Mouse (Mus musculus): ENCODE data around the gene E330009J07Rik. TPM values are rescaled to one million over a fixed set of nuclear protein-coding genes. Genes with fewer than 3 reads are reported as not detected.

Gene E330009J07Rik
- polyA plus RNA-seq, 1 experiment from 2014 or later = 3.6 TPM

GRCm38 (mm10) chr6:40454436-40455041 is 18.6 kb upstream of the E330009J07Rik start:
- Histone ChIP-seq H3K4me3 (ENCODE audit: control insufficient read depth in 1 of 2, insufficient read depth in 1 of 2, low read depth in 1 of 2, low read length in 2 of 2) (no peak overlapping the region), H3K36me3 (ENCODE audit: control insufficient read depth, insufficient read depth, low read length) (no peaks in the 10 kb centered on the region), H3K9ac (ENCODE audit: low read length) (no peak overlapping the region), H3K4me1 (ENCODE audit: control insufficient read depth in 2 of 2, insufficient read depth in 2 of 2, low read length in 2 of 2) (no peaks in the 10 kb centered on the region), H3K4me2 (ENCODE audit: low read length) (no peak overlapping the region), H3K27me3 (ENCODE audit: control insufficient read depth, insufficient read depth, low read length) (no peaks in the 10 kb centered on the region), H3K27ac (replicated peaks in 1 of 2; ENCODE audit: control insufficient read depth in 1 of 2, insufficient read depth in 1 of 2, low read depth in 2 of 2, low read length in 2 of 2) (no peak overlapping the region), H3K9me3 (ENCODE audit: control insufficient read depth, low read length) (no peaks in the 10 kb centered on the region)
- 24% methylated on average over 7 of the region's 7 CpGs for WGBS
- ATAC-seq (ENCODE audit: insufficient number of reproducible peaks, insufficient read depth, low FRiP score, low read depth) = no peak

DNA sequence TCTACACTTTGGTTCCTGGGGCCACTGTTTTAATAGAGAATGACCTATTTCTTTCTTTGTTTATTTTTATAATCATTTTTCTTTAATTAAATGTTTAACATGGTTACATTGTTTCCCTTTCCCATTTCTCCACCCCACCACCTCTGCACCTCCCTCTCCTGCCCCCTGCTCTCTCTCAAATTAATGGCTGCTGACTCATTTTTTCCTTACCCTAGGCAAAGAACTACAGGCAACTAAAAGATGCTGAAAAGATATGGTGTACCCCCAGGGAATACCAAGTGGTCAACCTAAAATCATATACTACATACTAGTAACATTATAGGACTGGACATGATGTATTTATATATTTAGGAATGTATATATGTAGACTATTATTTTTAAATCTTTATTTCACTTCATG is 12.7 kb upstream of the E330009J07Rik start:
- no peak for ATAC-seq (ENCODE audit: insufficient number of reproducible peaks, insufficient read depth, low FRiP score, low read depth)
- H3K27me3 ChIP-seq (ENCODE audit: control insufficient read depth, insufficient read depth, low read length) = peaks cover 9% of the 10 kb centered on the region
- H3K4me2 ChIP-seq (ENCODE audit: low read length) = no peak overlapping the region
- no peak overlapping the region for H3K27ac ChIP-seq (replicated peaks in 1 of 2; ENCODE audit: control insufficient read depth in 1 of 2, insufficient read depth in 1 of 2, low read depth in 2 of 2, low read length in 2 of 2)
- H3K36me3 ChIP-seq (ENCODE audit: control insufficient read depth, insufficient read depth, low read length) = no peaks in the 10 kb centered on the region
- no peaks in the 10 kb centered on the region for H3K4me1 ChIP-seq (ENCODE audit: control insufficient read depth in 2 of 2, insufficient read depth in 2 of 2, low read length in 2 of 2)
- no peak overlapping the region for H3K4me3 ChIP-seq (ENCODE audit: control insufficient read depth in 1 of 2, insufficient read depth in 1 of 2, low read depth in 1 of 2, low read length in 2 of 2)
- H3K9me3 ChIP-seq (ENCODE audit: control insufficient read depth, low read length) = no peaks in the 10 kb centered on the region
- H3K9ac ChIP-seq (ENCODE audit: low read length) = no peak overlapping the region

DNA sequence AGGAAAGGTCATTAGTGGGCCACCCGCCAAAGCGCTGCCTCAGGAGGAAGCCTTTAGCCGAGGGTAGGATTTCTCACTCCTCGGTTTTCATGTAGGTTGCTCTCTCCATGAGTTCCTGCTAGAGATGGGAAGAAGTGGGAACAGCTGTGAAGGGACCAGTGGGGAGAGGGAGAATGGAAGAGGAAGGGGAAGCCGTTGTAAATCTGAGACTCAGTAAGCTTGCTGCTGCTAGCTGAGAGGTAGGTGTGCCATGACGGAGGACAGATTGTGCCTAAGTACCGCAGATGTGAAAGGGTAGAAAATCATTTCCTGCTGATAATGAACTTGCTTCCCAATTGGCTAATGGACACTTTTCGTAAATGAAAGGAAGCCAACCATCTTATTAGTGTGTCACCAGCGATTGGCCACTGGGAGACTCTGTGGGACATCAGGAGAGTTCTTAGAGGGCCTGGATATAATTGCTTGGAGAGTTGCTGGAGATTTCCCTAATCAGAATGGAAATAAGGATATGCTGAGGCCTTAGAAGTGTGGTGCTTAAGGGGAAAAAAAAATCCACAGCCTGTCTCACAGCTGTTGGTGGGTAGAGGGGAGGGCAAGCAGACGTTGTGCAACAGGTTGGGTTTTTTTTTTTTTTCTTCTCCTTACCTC is 7.5 kb upstream of the E330009J07Rik start:
- 21% methylated on average over 10 of the region's 10 CpGs for WGBS
- ATAC-seq (ENCODE audit: insufficient number of reproducible peaks, insufficient read depth, low FRiP score, low read depth) = no peak
- Histone ChIP-seq H3K9ac (ENCODE audit: low read length) (no peak overlapping the region), H3K4me1 (ENCODE audit: control insufficient read depth in 2 of 2, insufficient read depth in 2 of 2, low read length in 2 of 2) (0 out of 4 replicates have a peak, but pooled peaks cover 0 to 2% of the 10 kb centered on the region in 2 experiments), H3K4me3 (ENCODE audit: control insufficient read depth in 1 of 2, insufficient read depth in 1 of 2, low read depth in 1 of 2, low read length in 2 of 2) (no peak overlapping the region), H3K9me3 (ENCODE audit: control insufficient read depth, low read length) (no peaks in the 10 kb centered on the region), H3K36me3 (ENCODE audit: control insufficient read depth, insufficient read depth, low read length) (no peaks in the 10 kb centered on the region), H3K27ac (replicated peaks in 1 of 2; ENCODE audit: control insufficient read depth in 1 of 2, insufficient read depth in 1 of 2, low read depth in 2 of 2, low read length in 2 of 2) (no peak overlapping the region), H3K4me2 (ENCODE audit: low read length) (no peak overlapping the region), H3K27me3 (ENCODE audit: control insufficient read depth, insufficient read depth, low read length) (peaks cover 21% of the 10 kb centered on the region)

DNA sequence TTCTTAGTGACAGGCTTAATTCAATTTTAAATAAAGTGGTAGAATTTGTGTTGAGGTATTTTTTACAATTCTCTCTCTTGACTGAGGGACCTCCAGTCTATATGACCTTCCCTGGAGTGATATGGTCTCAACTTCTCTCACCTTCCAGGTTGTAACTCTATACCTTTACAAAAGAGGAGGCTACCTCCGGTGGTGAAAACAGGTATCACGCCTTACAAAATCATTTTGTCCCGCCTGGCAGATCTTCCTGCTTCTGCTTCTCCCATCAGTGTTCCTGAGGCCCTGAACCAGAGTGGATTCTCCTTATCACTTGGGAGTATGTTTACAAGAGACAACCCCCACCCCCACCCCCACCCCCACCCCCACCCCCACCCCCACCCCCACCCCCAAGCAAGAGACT is 5.8 kb upstream of the E330009J07Rik start:
- H3K9ac ChIP-seq (ENCODE audit: low read length) = no peak overlapping the region
- no peak overlapping the region for H3K27ac ChIP-seq (replicated peaks in 1 of 2; ENCODE audit: control insufficient read depth in 1 of 2, insufficient read depth in 1 of 2, low read depth in 2 of 2, low read length in 2 of 2)
- 30% methylated on average over 3 of the region's 3 CpGs for WGBS
- H3K36me3 ChIP-seq (ENCODE audit: control insufficient read depth, insufficient read depth, low read length) = no peaks in the 10 kb centered on the region
- no peak overlapping the region for H3K4me3 ChIP-seq (ENCODE audit: control insufficient read depth in 1 of 2, insufficient read depth in 1 of 2, low read depth in 1 of 2, low read length in 2 of 2)
- H3K27me3 ChIP-seq (ENCODE audit: control insufficient read depth, insufficient read depth, low read length) = peaks cover 28% of the 10 kb centered on the region
- H3K4me2 ChIP-seq (ENCODE audit: low read length) = no peak overlapping the region
- no peaks in the 10 kb centered on the region for H3K9me3 ChIP-seq (ENCODE audit: control insufficient read depth, low read length)
- H3K4me1 ChIP-seq (ENCODE audit: control insufficient read depth in 2 of 2, insufficient read depth in 2 of 2, low read length in 2 of 2) = 0 out of 4 replicates have a peak, but pooled peaks cover 0 to 2% of the 10 kb centered on the region in 2 experiments
- ATAC-seq (ENCODE audit: insufficient number of reproducible peaks, insufficient read depth, low FRiP score, low read depth) = no peak

GRCm38 (mm10) chr6:40441276-40441675 is 5.3 kb upstream of the E330009J07Rik start:
- Histone ChIP-seq H3K9me3 (ENCODE audit: control insufficient read depth, low read length) (no peaks in the 10 kb centered on the region), H3K9ac (ENCODE audit: low read length) (no peak overlapping the region), H3K36me3 (ENCODE audit: control insufficient read depth, insufficient read depth, low read length) (no peaks in the 10 kb centered on the region), H3K27me3 (ENCODE audit: control insufficient read depth, insufficient read depth, low read length) (peaks cover 29% of the 10 kb centered on the region), H3K27ac (replicated peaks in 1 of 2; ENCODE audit: control insufficient read depth in 1 of 2, insufficient read depth in 1 of 2, low read depth in 2 of 2, low read length in 2 of 2) (no peak overlapping the region), H3K4me2 (ENCODE audit: low read length) (no peak overlapping the region), H3K4me3 (ENCODE audit: control insufficient read depth in 1 of 2, insufficient read depth in 1 of 2, low read depth in 1 of 2, low read length in 2 of 2) (no peak overlapping the region), H3K4me1 (ENCODE audit: control insufficient read depth in 2 of 2, insufficient read depth in 2 of 2, low read length in 2 of 2) (0 out of 4 replicates have a peak, but pooled peaks cover 0 to 2% of the 10 kb centered on the region in 2 experiments)
- 57% methylated on average over 3 of the region's 3 CpGs for WGBS
- no peak for ATAC-seq (ENCODE audit: insufficient number of reproducible peaks, insufficient read depth, low FRiP score, low read depth)

GRCm38 (mm10) chr6:40439731-40440130 is 3.8 kb upstream of the E330009J07Rik start:
- Histone ChIP-seq H3K4me1 (ENCODE audit: control insufficient read depth in 2 of 2, insufficient read depth in 2 of 2, low read length in 2 of 2) (0 out of 4 replicates have a peak, but pooled peaks cover 0 to 2% of the 10 kb centered on the region in 2 experiments), H3K4me2 (ENCODE audit: low read length) (no peak overlapping the region), H3K36me3 (ENCODE audit: control insufficient read depth, insufficient read depth, low read length) (no peaks in the 10 kb centered on the region), H3K9me3 (ENCODE audit: control insufficient read depth, low read length) (no peaks in the 10 kb centered on the region), H3K4me3 (ENCODE audit: control insufficient read depth in 1 of 2, insufficient read depth in 1 of 2, low read depth in 1 of 2, low read length in 2 of 2) (no peak overlapping the region), H3K27ac (replicated peaks in 1 of 2; ENCODE audit: control insufficient read depth in 1 of 2, insufficient read depth in 1 of 2, low read depth in 2 of 2, low read length in 2 of 2) (no peak overlapping the region), H3K9ac (ENCODE audit: low read length) (no peak overlapping the region), H3K27me3 (ENCODE audit: control insufficient read depth, insufficient read depth, low read length) (peaks cover 28% of the 10 kb centered on the region)
- ATAC-seq (ENCODE audit: insufficient number of reproducible peaks, insufficient read depth, low FRiP score, low read depth) = no peak
- WGBS = 29% methylated on average over 12 of the region's 12 CpGs

DNA sequence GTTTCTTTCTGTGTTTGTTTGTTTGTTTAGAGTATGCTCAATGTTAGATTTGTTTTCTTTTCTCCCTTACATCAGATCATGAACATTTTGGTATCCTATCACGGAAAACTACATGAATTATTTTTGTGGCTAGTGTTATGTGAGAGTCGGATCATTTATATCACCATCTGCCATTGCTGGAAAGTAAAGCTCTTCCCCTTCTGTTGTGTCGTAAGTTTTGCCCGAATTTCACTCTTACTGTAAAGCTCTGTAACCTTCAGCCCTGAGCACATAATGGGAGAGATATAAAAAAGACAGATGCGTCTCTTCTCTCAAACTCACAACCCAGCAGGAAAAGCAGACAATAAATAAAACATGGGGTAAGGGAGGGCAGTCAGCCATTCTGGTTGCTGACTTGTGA is 3.0 kb upstream of the E330009J07Rik start, which contains the start of gene Wee2:
Gene Wee2, plus strand, starts transcription at position 153 of the 400 bp plus-strand sequence.
- H3K27me3 ChIP-seq (ENCODE audit: control insufficient read depth, insufficient read depth, low read length) = peaks cover 31% of the 10 kb centered on the region
- 59% methylated on average over 5 of the region's 5 CpGs for WGBS
- H3K4me3 ChIP-seq (ENCODE audit: control insufficient read depth in 1 of 2, insufficient read depth in 1 of 2, low read depth in 1 of 2, low read length in 2 of 2) = no peak within 1 kb of the TSS
- H3K9ac ChIP-seq (ENCODE audit: low read length) = no peak within 1 kb of the TSS
- 0 out of 4 replicates have a peak, but pooled peaks cover 0 to 2% of the 10 kb centered on the region in 2 experiments for H3K4me1 ChIP-seq (ENCODE audit: control insufficient read depth in 2 of 2, insufficient read depth in 2 of 2, low read length in 2 of 2)
- no peak within 1 kb of the TSS for H3K27ac ChIP-seq (replicated peaks in 1 of 2; ENCODE audit: control insufficient read depth in 1 of 2, insufficient read depth in 1 of 2, low read depth in 2 of 2, low read length in 2 of 2)
- no peaks in the 10 kb centered on the region for H3K9me3 ChIP-seq (ENCODE audit: control insufficient read depth, low read length)
- H3K36me3 ChIP-seq (ENCODE audit: control insufficient read depth, insufficient read depth, low read length) = no peaks in the 10 kb centered on the region
- H3K4me2 ChIP-seq (ENCODE audit: low read length) = no peak within 1 kb of the TSS
- no peak for ATAC-seq (ENCODE audit: insufficient number of reproducible peaks, insufficient read depth, low FRiP score, low read depth)

Measured in heart, embryonic 14.5 days (tissue).